Mouse (Mus musculus): ENCODE results near the gene Tbx21.
A peak's percentile ranks its signal among the peaks of the same experiment; 100 is the strongest.

Tbx21 gene

DNA sequence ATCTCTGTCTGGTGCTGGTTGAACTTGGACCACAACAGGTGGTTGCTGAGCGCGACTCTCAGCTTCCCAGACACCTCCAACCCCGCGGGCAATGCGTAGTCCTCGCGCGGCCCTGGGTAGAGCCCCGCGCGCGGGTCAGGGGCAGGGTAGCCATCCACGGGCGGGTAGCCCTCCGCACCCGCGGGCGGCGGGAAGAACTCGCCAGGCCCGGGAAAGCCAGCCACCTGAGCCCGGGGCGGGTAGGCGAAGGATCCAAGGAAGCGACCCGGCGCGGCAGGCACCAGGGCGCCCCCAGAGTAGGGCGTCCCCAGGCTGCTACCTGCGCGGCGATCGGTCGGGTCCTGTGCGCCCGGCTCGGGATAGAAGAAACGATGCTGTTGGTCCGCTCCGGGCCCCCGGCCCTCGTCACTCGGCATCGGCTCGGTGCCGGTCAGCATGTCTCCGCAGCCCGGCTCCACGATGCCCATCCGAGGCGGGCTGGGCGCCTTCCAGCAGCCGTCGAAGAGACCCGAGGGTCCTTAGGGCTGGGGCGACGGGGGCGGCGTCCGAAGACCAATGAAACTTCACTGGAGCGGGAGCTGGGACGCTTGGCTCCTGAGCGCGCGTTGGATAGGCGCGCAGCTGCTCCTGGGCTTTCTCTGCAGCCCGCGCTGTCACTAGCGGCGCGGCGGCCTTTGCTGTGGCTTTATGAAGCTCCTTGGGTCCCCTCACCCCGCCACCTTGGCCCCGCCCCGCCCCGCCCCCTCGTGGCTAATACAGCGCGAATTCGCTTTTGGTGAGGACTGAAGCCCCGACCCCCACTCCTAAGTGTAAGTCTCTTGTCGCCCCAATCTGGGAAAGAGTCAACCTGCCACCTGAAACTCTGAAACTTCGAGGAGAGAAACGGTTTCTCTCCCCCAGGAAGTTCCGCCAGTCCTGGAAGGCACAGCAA is at the start of gene Tbx21:
TSS of gene Tbx21 (minus strand) at position 661 of the 931 bp plus-strand sequence.
- DNase-seq (ENCODE audit: low read depth), result no peak

DNA sequence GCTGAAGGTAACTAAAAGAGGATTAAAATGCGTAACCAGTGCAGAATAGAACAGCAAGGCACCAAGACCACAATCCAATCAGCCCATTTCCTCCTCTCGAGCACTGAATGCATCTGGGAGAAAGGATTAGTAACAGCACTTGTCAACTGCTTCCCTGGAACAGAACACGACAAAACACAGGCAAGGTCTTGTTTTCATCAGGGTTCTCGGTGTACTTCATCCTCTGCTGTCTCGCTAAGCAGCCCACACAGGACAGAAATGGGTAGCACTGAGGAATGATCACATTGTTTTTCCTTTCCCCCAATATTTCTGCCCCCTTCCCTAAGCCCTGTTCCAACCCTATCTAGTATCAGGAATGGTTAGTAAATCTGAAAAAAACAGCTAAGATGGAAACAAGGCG is 45.2 kb upstream of the Tbx21 start:
- no peak for DNase-seq (ENCODE audit: low read depth)

DNA sequence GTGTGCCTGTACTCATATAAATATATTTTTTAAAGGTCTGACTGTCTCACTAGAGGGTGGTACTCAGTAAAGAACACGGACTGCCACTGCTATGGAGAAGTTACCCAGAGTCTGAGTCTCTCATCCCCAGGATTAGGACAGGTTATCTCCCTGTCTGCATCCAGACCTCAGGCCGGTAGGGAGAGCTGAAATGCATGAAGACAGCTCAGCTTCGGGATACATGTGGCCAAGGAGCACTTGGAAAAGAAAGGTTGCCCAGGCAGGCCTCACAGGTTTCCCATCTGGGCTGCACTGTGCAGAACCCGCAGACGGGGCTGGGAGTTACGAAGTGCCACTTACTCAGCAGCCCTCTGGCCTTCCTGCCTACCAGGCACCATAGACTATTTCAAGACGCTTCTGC is 41.9 kb upstream of the Tbx21 start:
- DNase-seq (ENCODE audit: low read depth), result no peak

DNA sequence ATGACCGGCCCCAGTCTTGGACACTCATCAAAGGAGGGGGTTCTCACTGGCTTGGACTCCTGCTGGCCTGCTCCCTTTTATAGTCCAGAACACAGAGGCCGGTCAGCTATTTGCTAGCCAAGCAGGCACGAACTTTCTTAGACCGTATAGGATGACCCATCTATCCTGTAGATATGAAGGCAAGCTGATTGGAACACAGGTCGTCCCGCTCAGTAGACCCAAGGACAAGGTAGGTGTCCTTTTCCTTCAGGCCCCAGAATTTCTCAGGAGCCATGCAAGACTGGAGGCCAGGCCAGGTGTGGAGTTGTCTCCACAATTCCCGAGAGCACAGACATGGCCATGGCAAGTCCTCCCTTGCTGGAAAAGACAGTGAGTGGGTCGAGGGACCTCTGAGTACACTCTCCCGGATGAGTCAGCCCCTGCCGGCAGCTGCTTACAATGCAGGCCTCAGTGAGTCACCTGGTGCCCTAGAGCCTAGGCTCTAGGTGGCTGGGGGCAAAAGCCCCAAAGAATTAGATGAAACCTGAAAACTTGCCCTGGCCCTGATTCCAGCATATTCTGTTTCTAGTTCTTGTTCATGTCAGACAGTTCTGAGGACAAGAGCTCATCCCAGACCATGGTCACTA is 37.6 kb upstream of the Tbx21 start:
- peak; percentile 9 for DNase-seq (ENCODE audit: low read depth)

DNA sequence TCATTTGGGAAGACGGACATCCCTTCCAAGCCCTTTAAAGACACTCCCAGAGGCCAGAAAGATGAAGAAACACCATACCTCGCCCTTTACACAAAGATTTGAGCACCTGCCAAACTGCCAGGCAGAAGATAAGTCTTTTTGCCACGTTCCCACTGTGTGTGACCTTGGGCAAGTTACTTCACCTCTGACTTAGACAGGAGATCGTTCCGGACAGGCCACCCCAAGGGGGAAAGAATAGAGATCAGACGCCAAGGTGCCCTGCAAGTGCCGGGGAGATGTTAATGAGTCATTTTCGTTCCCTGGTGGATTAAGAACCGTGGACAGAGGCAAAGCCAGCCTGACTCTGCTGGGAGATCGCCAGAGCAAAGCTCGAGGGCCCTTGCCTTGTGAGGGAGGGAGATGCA is 36.9 kb upstream of the Tbx21 start:
- DNase-seq (ENCODE audit: low read depth), result peak; percentile 54

DNA sequence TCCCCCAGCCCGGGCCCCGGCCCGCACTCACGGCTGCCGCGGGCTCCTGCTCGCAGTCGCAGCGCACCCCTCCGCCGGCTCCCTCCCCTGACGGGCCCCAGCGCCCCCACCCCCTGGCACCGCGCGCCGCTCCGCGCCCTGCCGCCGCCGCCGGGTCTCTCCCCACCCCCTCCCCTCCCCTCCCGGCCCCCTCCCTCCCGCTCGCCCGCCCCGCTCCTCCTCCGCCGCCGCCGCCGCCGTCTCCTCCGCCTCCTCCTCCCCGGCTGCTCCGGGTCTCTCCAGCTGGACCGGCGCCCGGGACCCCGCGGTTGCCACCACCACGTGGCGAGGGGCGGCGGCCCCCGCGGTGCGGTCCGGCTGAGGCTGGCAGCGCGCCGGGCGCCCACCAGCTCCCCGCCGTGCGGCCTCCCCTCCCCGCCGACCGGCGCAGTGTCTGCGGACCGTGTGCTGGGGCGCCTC is 36.2 kb upstream of the Tbx21 start, which contains the start of gene Tbkbp1:
TSS of gene Tbkbp1 (minus strand) at position 153 of the 459 bp plus-strand sequence.
- DNase-seq (ENCODE audit: low read depth), result no peak

- no peak for DNase-seq (ENCODE audit: low read depth)
Observed at GRCm38 (mm10) chr11:97150411-97151330, 35.5 kb upstream of the Tbx21 start.

DNA sequence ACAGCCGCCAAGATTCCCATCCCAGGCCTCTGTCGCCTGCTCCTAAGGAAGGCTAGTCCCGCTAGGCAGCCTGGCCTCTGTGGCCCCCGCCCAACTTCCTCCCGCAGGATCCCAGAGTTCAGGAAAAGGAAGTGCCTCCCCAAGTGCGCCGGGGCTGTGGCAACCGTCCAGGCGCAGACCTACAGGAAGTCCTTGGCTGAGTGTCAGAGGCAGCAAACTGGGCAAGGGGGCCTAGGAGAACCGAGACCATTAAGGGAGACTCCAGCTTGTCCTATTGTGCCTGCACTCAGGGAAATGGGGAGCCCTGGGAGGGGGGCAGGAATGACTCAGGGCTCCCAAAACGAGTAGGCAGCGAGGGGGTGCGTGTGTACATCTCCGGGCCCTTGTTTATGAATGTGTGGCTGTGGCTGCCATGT is 34.9 kb upstream of the Tbx21 start:
- no peak for DNase-seq (ENCODE audit: low read depth)

DNA sequence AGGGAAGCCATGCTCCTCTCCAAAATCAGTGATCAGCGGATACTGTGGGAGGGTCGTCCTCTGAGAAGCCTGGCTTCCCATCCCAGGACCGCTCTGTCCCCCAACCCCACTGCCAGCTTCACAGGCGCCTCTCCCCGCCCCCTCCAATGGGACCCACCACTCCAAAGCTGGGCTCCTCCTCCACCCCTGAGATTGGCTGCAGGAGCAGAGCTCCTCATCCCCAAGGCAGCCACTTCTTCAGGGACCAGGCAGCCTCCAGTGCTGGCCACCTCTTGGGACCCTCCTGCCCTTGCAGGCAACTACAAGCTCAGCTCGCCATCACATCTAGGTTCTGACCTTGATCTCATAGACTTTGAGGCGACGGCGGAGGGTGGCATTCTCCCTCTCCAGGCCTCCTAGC is 33.9 kb upstream of the Tbx21 start:
- DNase-seq (ENCODE audit: low read depth), result no peak

DNA sequence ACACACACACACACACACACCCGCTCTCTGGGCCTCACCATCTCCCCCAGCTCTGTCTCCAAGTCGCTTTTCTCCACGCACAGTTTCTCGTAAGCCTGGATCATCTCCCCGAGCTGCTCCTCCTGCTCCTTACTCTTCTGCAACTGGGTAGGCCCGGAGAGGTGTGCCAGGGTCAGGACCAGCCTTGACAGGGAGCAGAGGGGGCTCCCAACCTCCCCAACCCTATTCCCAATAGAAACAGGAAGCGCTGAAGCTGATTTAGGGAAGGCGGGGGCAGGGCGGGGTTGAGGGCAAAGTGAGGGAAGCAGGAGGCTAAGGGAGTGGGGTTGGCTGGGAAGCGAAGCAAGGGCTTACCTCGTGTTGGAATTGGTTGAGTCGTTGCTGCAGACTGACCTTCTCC is 33.5 kb upstream of the Tbx21 start:
- no peak for DNase-seq (ENCODE audit: low read depth)

DNA sequence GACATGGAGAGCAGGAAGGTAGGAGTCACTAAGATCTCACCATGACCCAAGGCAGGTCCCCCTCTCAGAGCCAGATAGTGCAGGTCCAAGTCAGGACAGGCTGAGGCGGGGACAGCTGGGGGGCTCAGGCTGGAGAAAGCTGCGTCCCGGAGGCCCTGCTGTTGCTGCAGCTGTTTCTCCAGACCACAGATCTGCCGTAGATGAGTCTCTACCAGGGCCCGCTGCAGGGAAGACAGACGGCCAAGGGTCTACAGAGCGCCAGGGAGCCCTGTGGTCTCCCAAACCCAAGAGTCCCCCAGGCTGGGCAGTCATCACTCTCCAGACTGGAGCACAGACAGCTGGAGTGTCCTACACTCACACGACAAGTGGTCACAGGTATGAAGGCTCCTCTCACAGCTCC is 32.2 kb upstream of the Tbx21 start:
- no peak for DNase-seq (ENCODE audit: low read depth)

- peak; percentile 18 for DNase-seq (ENCODE audit: low read depth)
Observed at GRCm38 (mm10) chr11:97146724-97147123, 31.6 kb upstream of the Tbx21 start.

DNA sequence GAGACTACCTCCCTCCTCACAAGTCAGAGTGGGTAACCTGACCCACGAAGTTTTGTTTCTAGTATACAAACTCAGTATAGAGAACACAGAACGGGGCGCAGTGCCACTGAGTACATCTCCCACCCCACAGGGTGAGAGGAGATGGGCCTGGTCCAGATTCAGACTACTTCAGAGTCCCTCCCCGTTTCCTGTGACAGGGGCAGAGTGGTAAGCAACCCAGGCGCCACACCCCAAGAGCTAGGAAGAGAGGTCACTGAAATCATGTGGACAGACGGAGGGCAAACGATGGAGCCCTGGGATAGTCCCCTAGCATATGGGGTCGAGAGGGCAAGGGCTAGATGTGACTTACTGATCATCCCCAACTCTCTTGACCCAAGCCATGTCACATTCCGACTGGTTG is 30.8 kb upstream of the Tbx21 start:
- DNase-seq (ENCODE audit: low read depth), result no peak

DNA sequence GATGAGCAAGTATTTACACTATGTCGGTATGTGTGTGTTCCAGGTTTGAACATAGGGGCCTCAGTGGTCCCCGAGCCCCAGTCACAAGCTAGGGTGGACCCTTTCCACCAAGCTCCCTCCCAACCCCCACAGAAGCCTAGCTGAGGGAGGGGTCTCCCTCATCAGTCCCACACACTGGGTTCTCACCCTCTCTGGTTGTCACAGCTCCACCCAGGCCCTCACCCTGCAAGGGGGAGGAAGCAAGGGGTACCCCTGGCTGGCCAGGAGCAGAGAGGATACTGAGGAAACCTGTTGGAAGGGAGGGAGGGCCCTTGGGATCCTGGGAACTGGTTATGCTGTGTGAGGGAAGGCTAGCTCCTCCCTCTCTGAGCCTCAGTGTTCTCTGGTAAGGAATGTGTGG is 30.2 kb upstream of the Tbx21 start:
- DNase-seq (ENCODE audit: low read depth), result no peak

- DNase-seq (ENCODE audit: low read depth), result no peak
Observed at GRCm38 (mm10) chr11:97143196-97143900, 28.2 kb upstream of the Tbx21 start.

GRCm38 (mm10) chr11:97142159-97142608 is 27.1 kb upstream of the Tbx21 start:
- DNase-seq (ENCODE audit: low read depth), result peak; percentile 17

DNA sequence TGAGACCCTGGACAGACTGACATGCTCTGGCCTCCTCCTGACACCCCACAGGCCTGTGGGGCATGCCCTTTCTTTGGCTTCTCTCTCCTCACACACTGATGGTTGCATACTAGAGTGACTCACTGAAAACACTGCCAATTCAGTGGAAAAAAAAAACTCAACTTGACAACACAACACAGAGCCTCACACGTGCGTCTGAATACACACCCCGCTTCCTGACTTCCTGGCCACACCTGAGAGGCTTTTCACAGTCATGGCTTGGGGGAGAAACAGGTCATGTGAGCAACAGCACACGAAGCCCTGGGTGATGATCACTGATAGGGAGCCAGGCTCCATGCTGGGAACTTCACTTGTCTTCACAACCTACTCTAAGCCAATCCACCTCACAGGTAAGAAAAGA is 25.7 kb upstream of the Tbx21 start:
- peak; percentile 65 for DNase-seq (ENCODE audit: low read depth)

- no peak for DNase-seq (ENCODE audit: low read depth)
Observed at GRCm38 (mm10) chr11:97139256-97139655, 24.1 kb upstream of the Tbx21 start.

DNA sequence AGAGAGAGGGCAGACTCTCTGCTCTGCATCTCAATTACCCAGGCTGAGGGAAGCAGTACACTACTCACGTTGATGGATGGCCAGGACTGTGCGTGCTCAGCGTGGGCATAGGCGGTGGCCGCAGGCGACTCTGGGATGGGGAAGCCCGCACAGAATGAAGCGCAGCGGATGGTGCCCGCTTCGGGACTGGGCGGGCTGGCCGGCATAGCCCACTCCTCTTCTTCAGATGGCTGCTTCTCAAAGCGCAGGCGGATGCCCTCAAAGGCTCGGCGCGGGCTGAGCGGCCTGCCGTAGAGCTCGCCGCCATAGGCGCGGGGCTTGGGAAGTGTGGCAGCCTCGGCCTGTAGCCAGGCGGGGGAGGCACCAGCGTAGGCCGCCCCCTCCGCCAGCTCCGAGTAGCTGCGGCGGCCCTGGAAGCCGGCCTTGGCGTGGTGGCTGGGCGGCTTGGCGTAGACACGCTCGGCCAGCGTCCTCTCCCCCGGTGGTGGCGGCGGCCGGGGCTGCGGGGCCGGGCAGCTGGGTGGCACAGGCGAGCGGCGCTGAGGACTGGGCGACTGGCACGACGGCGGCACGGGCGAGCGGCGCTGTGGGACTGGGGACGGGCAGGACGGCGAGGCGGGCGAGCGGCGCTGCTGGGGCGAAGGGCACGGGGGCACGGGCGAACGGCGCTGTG is 23.6 kb upstream of the Tbx21 start:
- no peak for DNase-seq (ENCODE audit: low read depth)

DNA sequence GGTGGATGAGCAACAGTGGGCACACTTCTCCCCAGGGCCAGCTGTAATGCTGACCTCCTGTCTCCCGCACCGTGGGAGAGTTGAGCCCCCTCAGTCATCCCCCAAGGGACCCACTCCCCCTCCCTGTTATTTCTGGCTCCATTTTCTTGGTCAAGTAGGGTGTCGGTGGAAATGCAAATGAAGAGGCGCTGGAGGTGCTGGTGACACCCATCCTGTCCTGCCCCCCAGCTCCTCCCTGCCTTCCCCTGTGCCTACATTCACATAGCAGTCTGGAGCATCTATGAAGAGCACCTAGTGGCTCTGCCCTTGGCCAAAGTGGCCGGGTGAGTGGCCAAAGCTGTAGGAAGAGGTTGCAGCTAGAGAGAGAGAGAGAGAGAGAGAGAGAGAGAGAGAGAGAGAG is 18.1 kb upstream of the Tbx21 start:
- no peak for DNase-seq (ENCODE audit: low read depth)

- DNase-seq (ENCODE audit: low read depth), result no peak
Observed at GRCm38 (mm10) chr11:97132185-97132584, 17.1 kb upstream of the Tbx21 start.

All from fibroblast of lung, adult 2 months (primary cell).